Mouse (Mus musculus) spleen, adult 2 months (tissue): ENCODE measurements around the gene Foxn1.

Source experiments
- CTCF ChIP-seq: fragments of 200-500 bp; IDR thresholded peaks from 2 replicates; pipeline ENCODE4 v1.5.1; 2011; ENCODE audit warnings: mild to moderate bottlenecking, inconsistent platforms; ENCODE audit not compliant: insufficient read depth, insufficient read length, insufficient replicate concordance; ENCODE audit errors: extremely low read depth
- POLR2A ChIP-seq: fragments of 200-500 bp; IDR thresholded peaks from 2 replicates; pipeline ENCODE4 v1.6.1; 2011; ENCODE audit warnings: low read depth, low read length, inconsistent platforms

DNA sequence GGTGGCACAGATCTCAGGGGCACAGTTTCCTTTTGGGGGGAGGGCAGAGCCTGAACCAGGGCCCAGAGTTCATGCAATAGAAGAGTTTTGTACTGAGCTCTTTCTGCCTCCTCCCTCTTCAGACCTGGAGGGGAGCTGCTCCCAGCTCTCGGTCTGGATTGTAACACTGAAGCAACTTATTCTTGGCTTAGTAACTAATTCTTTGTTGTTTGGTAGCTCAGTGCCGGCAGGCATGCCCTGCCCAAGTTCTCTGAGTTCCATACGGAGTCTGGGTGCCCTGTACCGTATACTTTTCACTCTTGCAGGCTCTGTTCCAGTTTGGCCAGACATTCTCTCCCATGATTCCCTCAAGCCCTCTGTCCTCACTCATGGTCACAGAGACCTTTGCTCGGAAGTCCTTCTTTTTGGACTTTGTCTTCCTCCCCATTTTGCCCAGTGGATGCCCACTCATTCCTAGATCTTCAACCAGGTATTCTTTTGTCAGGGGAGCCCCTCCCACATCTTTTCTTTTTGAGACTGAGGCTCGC, 26.0 kb upstream of the Foxn1 start:
- TF ChIP-seq POLR2A (no peak), CTCF (no peak)
